Mouse (Mus musculus) neural tube, embryonic 11.5 days (tissue): ENCODE results near the gene Zfr2. TPM values are rescaled to one million over a fixed set of nuclear protein-coding genes. Genes with fewer than 3 reads are reported as not detected.

ENCODE experiments used
- ATAC-seq: fragments of 200-750 bp; cut with Nextera tagmentation; 2 replicates; pipeline ENCODE4 v1.8.0; 2017; ENCODE audit warnings: moderate number of reproducible peaks, mild to moderate bottlenecking, moderate TSS enrichment, moderate library complexity; ENCODE audit not compliant: insufficient read depth, low FRiP score, low TSS enrichment
- DNase-seq: peaks from one replicate; pipeline ENCODE4 v3.0.0-alpha.2; 2015; ENCODE audit warnings: low spot score
- H3K27ac ChIP-seq: fragments of 300-500 bp; sonication (generic); 2 replicates; pipeline ENCODE4 v1.5.1; 2014; ENCODE audit warnings: low read depth, mild to moderate bottlenecking, low read length
- H3K27me3 ChIP-seq: fragments of 300-500 bp; sonication (generic); 2 replicates; pipeline ENCODE4 v1.6.1; 2014; ENCODE audit warnings: mild to moderate bottlenecking, low read length, mixed read lengths; ENCODE audit not compliant: control insufficient read depth, insufficient read depth
- H3K36me3 ChIP-seq: fragments of 300-500 bp; sonication (generic); 2 replicates; pipeline ENCODE4 v1.6.1; 2014; ENCODE audit warnings: mild to moderate bottlenecking, low read length, moderate library complexity, mixed read lengths; ENCODE audit not compliant: control insufficient read depth, insufficient read depth
- H3K4me1 ChIP-seq: fragments of 300-500 bp; sonication (generic); 2 replicates; pipeline ENCODE4 v1.6.1; 2014; ENCODE audit warnings: low read length, mixed read lengths; ENCODE audit not compliant: control insufficient read depth, insufficient read depth
- H3K4me2 ChIP-seq: fragments of 300-500 bp; sonication (generic); 2 replicates; pipeline ENCODE4 v1.6.1; 2014; ENCODE audit warnings: low read depth, mild to moderate bottlenecking, moderate library complexity
- H3K4me3 ChIP-seq: fragments of 300-500 bp; sonication (generic); 2 replicates; pipeline ENCODE4 v1.5.1; 2014; ENCODE audit warnings: low read depth, low read length
- H3K9ac ChIP-seq: fragments of 300-500 bp; sonication (generic); 2 replicates; pipeline ENCODE4 v1.6.1; 2014; ENCODE audit warnings: mild to moderate bottlenecking, low read length
- H3K9me3 ChIP-seq: fragments of 300-500 bp; sonication (generic); 2 replicates; pipeline ENCODE4 v1.6.1; 2016; ENCODE audit warnings: low read length; ENCODE audit not compliant: control insufficient read depth
- WGBS: fragments of 180-500 bp; shearing (Covaris S2); extraction: QIAGEN DNeasy Blood & Tissue Kit; methylation state at CpG from one replicate; pipeline ENCODE4 v1.1.7; 2014; 5-methylcytosine and 5-hydroxymethylcytosine counted together
- polyA plus RNA-seq: library from polyadenylated mRNA; unstranded; fragments of >200 nt; fragmentation: Nextera tagmentation; extraction: Ambion mirVana; gene quantifications from 2 replicates; pipeline ENCODE4 v1.2.1, GENCODE M21; 2014

The Zfr2 gene
- polyA plus RNA-seq, 1 experiment from 2014 or later, result 6.0 TPM

DNA sequence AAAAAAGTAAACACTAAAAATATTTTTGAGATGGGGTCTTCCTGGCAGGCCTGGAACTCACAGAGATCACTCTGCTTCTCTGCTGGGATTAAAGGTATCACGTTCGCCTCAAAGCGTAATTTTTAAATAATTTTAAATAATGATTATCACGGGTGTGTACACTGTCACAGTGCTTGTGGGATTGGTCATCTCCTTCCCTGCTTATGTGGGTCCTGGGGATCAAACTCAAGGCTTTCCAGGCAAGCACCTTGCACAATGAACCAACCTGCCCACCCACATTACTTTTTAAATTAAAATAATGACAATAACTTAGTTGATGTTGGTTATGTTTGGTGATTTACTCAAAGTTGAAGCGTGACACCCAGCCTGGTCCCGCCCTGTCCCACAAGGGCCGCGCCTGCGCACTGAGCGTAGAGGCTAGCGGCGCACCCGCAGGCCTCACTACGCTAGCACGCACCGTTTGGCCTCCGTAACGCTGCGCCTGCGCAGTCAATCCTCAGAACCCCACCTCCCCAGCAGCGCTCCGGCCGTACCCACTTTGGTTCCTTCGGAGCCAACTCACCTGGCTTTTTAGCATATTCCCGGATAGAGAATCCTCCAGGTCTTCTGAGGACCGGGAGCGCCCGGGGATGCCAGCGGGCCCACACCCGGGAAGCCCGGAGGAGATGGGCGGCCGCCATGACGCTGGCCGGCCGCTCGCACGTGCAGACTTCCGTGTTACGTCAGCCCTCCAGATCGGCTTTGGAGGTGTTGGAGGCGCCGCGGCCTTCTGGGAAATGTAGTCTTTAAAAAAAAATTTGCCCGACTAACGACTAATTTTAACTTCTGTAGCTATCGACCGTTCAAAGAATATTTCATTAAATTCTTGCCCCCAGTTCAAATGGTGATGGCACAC lies 33.5 kb downstream of the Zfr2 start, which contains the start of the genes Mrpl54 and Apba3:
Gene Mrpl54, minus strand, starts transcription at position 724 of the 895 bp plus-strand sequence.
Gene Apba3, plus strand, starts transcription at position 750 of the 895 bp plus-strand sequence.
- H3K4me1 ChIP-seq, result peaks cover 8% of the 10 kb centered on the region
- peak; percentile 98 for DNase-seq
- H3K4me2 ChIP-seq, result peak within 1 kb of the TSS; percentile 72
- H3K27me3 ChIP-seq, result no peaks in the 10 kb centered on the region
- WGBS, result 1% methylated on average over 48 of the region's 48 CpGs
- H3K27ac ChIP-seq, result peak within 1 kb of the TSS; percentile 65; the same call in 1 of the 2 replicates
- H3K36me3 ChIP-seq, result peaks cover 13% of the 10 kb centered on the region
- no peaks in the 10 kb centered on the region for H3K9me3 ChIP-seq
- H3K4me3 ChIP-seq, result peak within 1 kb of the TSS; percentile 65
- peak; percentile 91 for ATAC-seq
- H3K9ac ChIP-seq, result peak within 1 kb of the TSS; percentile 84

DNA sequence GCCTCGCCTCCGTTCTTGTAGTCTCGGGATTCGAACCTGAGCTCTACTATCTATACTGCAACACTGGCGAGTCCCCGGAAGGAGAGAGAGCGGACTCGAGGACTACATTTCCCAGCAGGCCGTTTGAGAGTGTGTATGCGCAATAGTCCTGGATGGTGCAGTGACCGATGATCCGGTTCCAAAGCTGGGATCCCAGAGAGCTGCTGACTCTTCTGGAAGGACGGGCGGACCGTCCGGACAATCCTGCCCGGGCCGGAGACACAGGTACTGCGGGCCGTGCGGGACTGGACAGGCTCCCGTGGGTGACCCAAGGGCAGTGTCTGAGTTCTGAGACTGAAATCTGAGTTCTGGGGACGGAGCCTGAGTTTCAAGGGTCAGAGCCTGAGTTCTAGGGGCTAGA lies 35.1 kb downstream of the Zfr2 start:
- H3K9ac ChIP-seq, result peak overlapping the region; percentile 63
- peak overlapping the region; percentile 60 for H3K4me2 ChIP-seq
- peak; percentile 82 for DNase-seq
- H3K36me3 ChIP-seq, result peaks cover 18% of the 10 kb centered on the region
- peak; percentile 45; the same call in 1 of the 2 replicates for ATAC-seq
- no peaks in the 10 kb centered on the region for H3K27me3 ChIP-seq
- H3K4me3 ChIP-seq, result peak overlapping the region; percentile 39
- H3K9me3 ChIP-seq, result no peaks in the 10 kb centered on the region
- no peak overlapping the region for H3K27ac ChIP-seq
- peaks cover 8% of the 10 kb centered on the region for H3K4me1 ChIP-seq
- WGBS, result 4% methylated on average over 23 of the region's 23 CpGs

DNA sequence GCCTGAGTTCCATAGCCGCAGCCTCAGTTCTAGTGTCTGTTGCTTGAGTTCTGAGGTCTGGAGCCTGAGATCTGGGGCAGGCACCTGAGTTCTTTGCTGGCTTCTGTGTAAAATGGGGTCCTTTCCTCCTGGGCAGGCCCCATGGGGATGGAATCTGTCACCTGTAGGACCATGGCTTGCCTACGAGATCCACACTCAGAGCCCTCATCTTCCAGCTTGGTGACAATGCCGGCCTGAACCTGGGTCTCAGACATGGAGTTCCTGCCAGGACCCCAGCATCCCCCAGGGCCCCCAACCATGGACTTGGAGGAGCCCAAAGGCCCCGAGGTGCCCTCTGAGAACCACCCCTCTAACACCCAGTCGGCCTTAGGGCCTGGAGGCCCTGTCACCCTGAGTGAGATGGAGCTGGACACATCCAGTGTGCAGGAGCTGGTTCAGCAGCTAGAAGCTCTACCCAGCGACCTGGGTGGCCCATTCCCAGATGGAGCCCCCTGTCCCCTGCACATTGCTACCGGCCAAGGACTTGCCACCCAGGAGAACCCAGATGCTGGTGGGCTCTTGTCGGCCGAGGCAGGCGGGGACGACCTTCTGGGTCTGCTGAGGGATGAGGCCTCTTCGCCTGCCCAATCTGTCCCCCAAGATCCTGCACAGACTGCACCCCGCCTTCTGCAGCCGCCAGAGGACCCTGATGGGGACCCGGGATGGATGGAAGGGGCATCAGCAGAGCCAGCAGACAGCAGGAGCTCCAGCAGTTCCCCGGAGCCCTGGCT lies 35.9 kb downstream of the Zfr2 start:
- DNase-seq (no peak), ATAC-seq (no peak)
- no peak overlapping the region for H3K27ac ChIP-seq
- peak overlapping the region; percentile 39 for H3K4me3 ChIP-seq
- H3K4me1 ChIP-seq, result peaks cover 8% of the 10 kb centered on the region
- H3K9me3 ChIP-seq, result no peaks in the 10 kb centered on the region
- peaks cover 18% of the 10 kb centered on the region for H3K36me3 ChIP-seq
- WGBS, result 83% methylated on average over 16 of the region's 16 CpGs
- no peaks in the 10 kb centered on the region for H3K27me3 ChIP-seq
- peak overlapping the region; percentile 63 for H3K9ac ChIP-seq
- peak overlapping the region; percentile 60 for H3K4me2 ChIP-seq

DNA sequence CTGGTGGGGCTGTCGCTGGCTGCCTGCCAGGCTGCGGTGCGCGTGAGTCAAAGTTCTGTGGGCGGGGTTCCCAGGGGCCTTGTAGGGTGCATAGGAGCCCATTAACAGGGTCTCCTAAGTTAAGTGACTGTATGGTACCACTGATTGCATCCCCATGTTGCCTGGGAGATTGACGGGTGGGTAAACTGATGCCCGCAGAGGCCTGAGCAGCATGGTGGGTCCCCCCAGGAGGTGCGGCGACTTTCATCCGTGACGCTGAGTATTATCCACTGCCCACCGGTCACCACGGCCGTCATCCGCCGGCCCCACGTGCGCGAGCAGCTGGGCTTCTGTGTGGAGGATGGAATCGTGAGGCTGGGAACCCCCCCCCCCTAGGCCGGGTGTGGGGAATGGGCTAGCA lies 39.4 kb downstream of the Zfr2 start:
- Histone ChIP-seq H3K27me3 (no peaks in the 10 kb centered on the region), H3K9ac (no peak overlapping the region), H3K27ac (no peak overlapping the region), H3K4me3 (no peak overlapping the region), H3K9me3 (no peaks in the 10 kb centered on the region), H3K4me1 (peaks cover 6% of the 10 kb centered on the region; the same call in 1 of the 2 replicates), H3K36me3 (peaks cover 12% of the 10 kb centered on the region), H3K4me2 (no peak overlapping the region)
- ATAC-seq (no peak), DNase-seq (no peak)
- 94% methylated on average over 21 of the region's 21 CpGs for WGBS

DNA sequence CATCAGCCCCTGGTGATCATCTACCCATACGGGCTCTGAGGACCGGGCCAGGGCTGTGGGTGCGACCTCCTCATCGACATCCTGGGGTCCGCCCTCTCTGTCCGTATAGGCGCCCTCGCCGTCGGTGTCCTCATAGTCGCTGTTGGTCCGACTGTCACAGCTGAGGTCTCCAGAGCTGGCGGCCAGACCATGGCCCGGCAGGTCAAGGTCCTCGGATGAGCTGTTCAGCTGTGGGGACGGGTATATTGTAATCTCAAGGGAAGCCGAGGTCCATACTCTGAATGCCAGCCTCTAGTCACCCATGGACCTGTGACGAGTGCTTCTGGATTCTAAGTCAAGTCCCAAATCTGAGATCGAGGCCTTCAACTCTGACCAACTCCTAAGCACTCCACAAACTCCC lies 40.9 kb downstream of the Zfr2 start:
- ATAC-seq (no peak), DNase-seq (no peak)
- WGBS, result 94% methylated on average over 19 of the region's 19 CpGs
- Histone ChIP-seq H3K4me3 (no peak overlapping the region), H3K36me3 (peaks cover 12% of the 10 kb centered on the region), H3K9me3 (no peaks in the 10 kb centered on the region), H3K4me1 (peaks cover 1% of the 10 kb centered on the region; the same call in 1 of the 2 replicates), H3K27ac (no peak overlapping the region), H3K4me2 (no peak overlapping the region), H3K9ac (no peak overlapping the region), H3K27me3 (no peaks in the 10 kb centered on the region)

DNA sequence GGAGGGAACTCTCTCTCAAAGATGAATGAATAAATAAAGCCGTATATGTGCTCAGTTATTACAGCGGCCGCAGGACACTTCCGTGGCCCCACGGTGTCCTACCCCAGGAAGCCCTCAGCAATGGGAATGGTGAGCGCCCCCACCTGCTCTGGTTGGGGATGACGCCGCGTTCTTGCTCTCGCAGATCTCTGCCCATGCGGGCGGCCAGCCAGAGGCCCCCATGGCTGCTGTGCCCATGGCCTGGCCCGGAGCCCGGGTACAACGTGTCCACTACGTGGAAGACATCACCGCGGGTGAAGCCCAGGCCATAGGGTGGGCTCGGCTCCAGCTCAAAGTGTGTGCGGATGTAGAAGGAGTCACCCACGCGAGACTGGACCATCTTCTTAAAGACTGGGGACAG lies 44.7 kb downstream of the Zfr2 start:
- no peak for DNase-seq
- H3K9ac ChIP-seq, result no peak overlapping the region
- H3K27me3 ChIP-seq, result 0 out of 2 replicates have a peak, but pooled peaks cover 3% of the 10 kb centered on the region
- no peaks in the 10 kb centered on the region for H3K9me3 ChIP-seq
- no peak overlapping the region for H3K4me3 ChIP-seq
- no peak overlapping the region for H3K27ac ChIP-seq
- ATAC-seq, result no peak
- 70% methylated on average over 22 of the region's 22 CpGs for WGBS
- no peak overlapping the region for H3K4me2 ChIP-seq
- H3K36me3 ChIP-seq, result no peaks in the 10 kb centered on the region; the same call in 1 of the 2 replicates
- H3K4me1 ChIP-seq, result no peaks in the 10 kb centered on the region

DNA sequence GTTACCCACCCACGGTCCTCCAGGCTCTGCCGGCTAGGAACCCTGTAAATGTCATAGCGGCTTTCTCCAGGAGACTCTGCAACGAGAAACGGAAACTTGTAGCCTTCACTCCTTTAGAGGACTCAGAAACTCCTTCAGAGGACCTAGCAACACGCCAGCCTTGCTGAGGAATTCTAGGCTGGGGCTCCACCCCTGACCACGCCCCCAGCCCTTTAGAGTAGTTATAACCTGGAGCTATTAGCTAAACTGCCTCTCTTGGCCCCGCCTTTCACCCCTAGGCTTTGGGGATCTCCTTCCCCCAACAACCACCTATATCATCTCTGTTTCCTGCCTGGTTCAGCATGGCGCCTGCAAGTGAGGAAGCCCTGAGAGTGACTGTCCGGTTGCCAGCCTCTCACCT lies 46.5 kb downstream of the Zfr2 start:
- whole genome bisulfite sequencing, result 40% methylated on average over 10 of the region's 10 CpGs
- H3K27me3 ChIP-seq, result peaks cover 20% of the 10 kb centered on the region
- no peak for ATAC-seq

DNA sequence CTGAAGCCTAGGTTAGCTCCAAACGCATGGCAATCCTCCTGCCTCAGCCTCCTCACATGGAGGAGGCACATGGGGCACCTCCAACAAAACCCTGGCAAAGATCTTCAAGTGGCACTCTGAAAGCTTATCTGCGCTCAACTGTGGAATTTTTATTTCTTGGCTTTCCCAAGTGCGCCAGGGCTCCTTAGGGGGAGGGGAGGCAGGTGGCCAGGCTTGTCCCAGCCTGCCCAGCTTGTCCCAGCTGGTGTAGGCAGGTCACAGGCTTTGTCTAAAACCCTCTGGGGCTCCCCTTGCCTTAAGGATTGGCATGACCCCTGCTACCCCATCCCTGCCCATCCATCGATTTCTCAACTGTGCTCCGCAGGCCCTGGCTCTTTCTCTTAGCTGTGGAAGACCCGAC lies 51.2 kb downstream of the Zfr2 start:
- no peaks in the 10 kb centered on the region for H3K36me3 ChIP-seq
- no peak for DNase-seq
- H3K4me3 ChIP-seq, result no peak overlapping the region
- no peak overlapping the region for H3K4me2 ChIP-seq
- no peak overlapping the region; the same call in 1 of the 2 replicates for H3K9ac ChIP-seq
- no peak overlapping the region for H3K27ac ChIP-seq
- no peaks in the 10 kb centered on the region; the same call in 1 of the 2 replicates for H3K4me1 ChIP-seq
- no peak for ATAC-seq
- no peaks in the 10 kb centered on the region for H3K9me3 ChIP-seq
- WGBS, result 58% methylated on average over 6 of the region's 6 CpGs
- H3K27me3 ChIP-seq, result peaks cover 32% of the 10 kb centered on the region

More for the DNA sequence above, 46.5 kb downstream of the Zfr2 start:
- H3K9ac ChIP-seq, result no peak overlapping the region
- no peak overlapping the region for H3K4me2 ChIP-seq
- DNase-seq, result no peak
- no peaks in the 10 kb centered on the region for H3K4me1 ChIP-seq
- no peak overlapping the region for H3K27ac ChIP-seq
- no peaks in the 10 kb centered on the region for H3K9me3 ChIP-seq
- no peaks in the 10 kb centered on the region for H3K36me3 ChIP-seq
- no peak overlapping the region for H3K4me3 ChIP-seq
